Mouse (Mus musculus): ENCODE measurements at regions not wholly inside any gene's neighbourhood (a gene's known extent, or its start where the extent isn't known, plus 50 kb on each side); places are given as distances from the start of the nearest gene placed in this dataset.

- TF ChIP-seq CTCF (IDR thresholded peaks at IDR 0.05; ENCODE audit: low read depth): no peak
- TF ChIP-seq EP300 (IDR thresholded peaks at IDR 0.05; ENCODE audit: low read depth): no peak
These were observed 291.4 kb upstream of the Pcsk5 start for GRCm38 (mm10) chr19:18128786-18129185.

All from heart, postnatal 0 days (tissue).